Mouse (Mus musculus): Measurements from ENCODE around the gene Ssxb6. TPM values are rescaled to one million over a fixed set of nuclear protein-coding genes. Genes with fewer than 3 reads are reported as not detected.
"Not testable (repeated sequence)": the region's sequence is repeated elsewhere in the genome, so short reads cannot be mapped to it uniquely, and the experiment has no call there.

The Ssxb6 gene
- total RNA-seq (2017) = not detected in 3 replicates

DNA sequence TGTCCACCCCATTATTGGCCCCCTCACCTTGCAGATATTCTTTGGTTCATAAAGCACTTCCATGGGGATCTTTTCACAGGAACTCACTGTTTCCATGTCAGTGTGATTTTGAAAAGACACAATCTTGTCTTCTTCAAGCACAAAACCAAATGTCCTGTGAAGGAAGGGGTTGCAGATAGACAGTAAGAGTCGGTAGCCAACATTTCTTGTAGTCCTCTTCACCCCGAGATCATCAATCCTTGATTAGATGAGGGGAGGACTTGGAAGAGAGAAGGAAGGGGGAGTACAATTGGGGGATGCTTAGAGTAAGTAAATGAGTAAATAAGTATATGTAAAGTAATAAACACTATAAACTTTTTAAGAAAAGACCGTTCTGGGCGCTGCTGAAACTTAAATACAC is at the start of gene Ssxb6:
Gene Ssxb6 (minus strand): TSS at position 101 of the 400 bp plus-strand sequence.
- ATAC-seq (replicated peaks; ENCODE audit: insufficient number of reproducible peaks, low FRiP score, low TSS enrichment, poor library complexity, severe bottlenecking) = not testable (repeated sequence)

DNA sequence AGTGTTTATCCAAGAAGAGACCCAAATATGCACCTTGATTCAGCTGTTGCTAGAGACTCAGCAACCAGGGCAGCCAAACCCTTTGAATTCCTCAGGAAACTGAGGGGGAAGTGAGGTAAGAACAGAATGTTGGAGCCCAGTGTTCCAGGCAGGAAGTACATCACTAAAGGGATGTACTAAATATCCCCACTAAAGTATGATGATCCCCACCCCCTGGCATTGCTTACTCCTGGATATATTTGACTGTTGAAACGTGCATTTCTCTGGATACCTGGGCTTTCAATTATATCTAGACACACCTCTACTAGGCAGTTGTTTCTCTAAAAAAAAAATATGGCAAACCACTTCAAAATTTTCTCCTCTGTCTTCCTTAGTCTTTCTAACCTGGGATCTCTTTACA is 43.7 kb upstream of the Ssxb6 start, which contains the start of gene Ssxb3:
Gene Ssxb3 (minus strand): TSS at position 101 of the 400 bp plus-strand sequence.
- ATAC-seq (replicated peaks; ENCODE audit: insufficient number of reproducible peaks, low FRiP score, low TSS enrichment, poor library complexity, severe bottlenecking) = not testable (repeated sequence)

DNA sequence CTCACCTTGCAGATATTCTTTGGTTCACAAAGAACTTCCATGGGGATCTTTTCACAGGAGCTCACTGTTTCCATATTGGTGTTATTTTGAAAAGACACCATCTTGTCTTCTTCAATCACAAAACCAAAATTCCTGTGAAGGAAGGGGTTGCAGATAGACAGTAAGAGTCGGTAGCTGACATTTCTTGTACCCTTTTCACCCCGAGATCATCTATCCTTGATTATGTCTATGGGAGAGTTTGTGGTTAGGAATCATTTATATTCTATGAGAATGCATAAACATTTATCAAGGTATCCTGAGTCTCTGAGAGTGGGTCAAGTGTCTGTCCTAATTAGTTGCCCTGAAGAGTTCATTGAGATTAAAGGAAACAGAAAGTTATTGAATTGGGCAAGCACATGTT is 23.2 kb downstream of the Ssxb6 start, which contains the start of gene Gm14459:
Gene Gm14459 (minus strand): TSS at position 101 of the 400 bp plus-strand sequence.
- no peak for ATAC-seq (replicated peaks; ENCODE audit: insufficient number of reproducible peaks, low FRiP score, low TSS enrichment, poor library complexity, severe bottlenecking)

Other genes starting within 250 kb of the Ssxb6 start
- not detected in 3 replicates for gene Ssxb10, start 220.8 kb downstream of the Ssxb6 start, total RNA-seq (2017)
- gene Ssxb9, start 181.3 kb downstream of the Ssxb6 start, total RNA-seq (2017) = not detected in 3 replicates
- not detected in 3 replicates for gene Ssxb1, start 134.9 kb downstream of the Ssxb6 start, total RNA-seq (2017)
- not detected in 3 replicates for gene Ssxb2, start 86.5 kb downstream of the Ssxb6 start, total RNA-seq (2017)
- not detected in 3 replicates for gene Gm14459, start 23.3 kb downstream of the Ssxb6 start, total RNA-seq (2017)
- not detected in 3 replicates for gene Ssxb3, start 43.6 kb upstream of the Ssxb6 start, total RNA-seq (2017)
- not detected in 3 replicates for gene Ssxb8, start 142.6 kb upstream of the Ssxb6 start, total RNA-seq (2017)
- gene Ssx9, start 200.2 kb upstream of the Ssxb6 start, total RNA-seq (2017) = not detected in 3 replicates

Measured in monocyte, adult 5-6 weeks (primary cell).